Mouse (Mus musculus): ENCODE measurements around the gene Cetn4.

- TF ChIP-seq CTCF (IDR thresholded peaks at IDR 0.05; ENCODE audit: low read depth) (no peak), EP300 (IDR thresholded peaks at IDR 0.05; ENCODE audit: low read depth) (no peak)
These were observed 53.0 kb downstream of the Cetn4 start for GRCm38 (mm10) chr3:37259331-37259999.
